Mouse (Mus musculus): Measurements from ENCODE around the gene Rap1a. TPM values are rescaled to one million over a fixed set of nuclear protein-coding genes. Genes with fewer than 3 reads are reported as not detected.

Gene Rap1a
- total RNA-seq (2017), result 424 to 819 TPM (median 731 TPM) in 3 replicates

DNA sequence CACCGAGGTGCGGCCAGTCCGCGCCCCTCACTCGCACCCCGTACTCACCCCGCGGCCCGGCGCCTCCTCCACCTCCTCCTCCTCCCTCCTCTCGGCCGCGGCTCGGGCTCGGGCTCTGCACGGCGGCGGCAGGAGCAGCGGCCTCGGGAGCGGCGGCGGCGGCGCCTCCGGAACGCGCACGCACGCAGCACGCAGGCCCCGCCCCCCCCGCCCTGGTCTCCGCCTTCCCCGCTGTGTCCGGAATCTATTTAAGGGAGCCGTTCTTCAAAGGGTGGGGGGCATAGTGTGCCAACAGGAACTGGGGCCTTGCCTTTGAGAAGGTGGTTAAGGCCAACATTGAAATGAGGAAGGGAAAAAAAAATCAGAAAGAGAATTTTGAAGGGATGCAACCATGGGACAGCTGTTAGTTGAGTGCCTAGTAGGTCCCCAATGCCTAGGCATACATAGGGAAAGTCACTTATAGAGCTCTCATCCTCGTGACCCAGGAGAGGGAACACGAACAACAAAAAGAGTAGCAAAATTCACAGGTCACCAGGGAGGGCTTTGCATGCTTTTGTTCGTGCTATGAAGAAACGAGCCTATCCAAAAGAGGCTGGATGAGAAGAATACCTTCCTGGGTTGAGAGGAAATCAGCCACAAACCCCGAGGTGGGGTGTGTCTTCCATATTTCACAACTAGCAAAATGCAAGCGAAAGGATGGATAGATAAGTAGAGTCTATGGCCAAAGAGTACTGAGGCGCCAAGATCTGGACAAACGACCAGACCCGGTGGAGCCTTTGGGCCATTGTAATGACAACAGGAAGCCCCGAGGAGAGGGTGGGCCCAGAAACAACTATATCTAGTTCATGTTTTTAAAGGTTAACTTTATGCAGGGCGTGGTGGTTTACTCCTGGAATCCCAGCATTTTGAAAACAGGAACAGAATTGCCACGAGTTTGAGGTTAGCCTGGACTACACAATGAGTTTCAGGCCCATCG lies at the start of gene Rap1a:
Gene Rap1a (minus strand): TSS at position 146 of the 976 bp plus-strand sequence.
- ATAC-seq (replicated peaks; ENCODE audit: insufficient number of reproducible peaks, low FRiP score, low TSS enrichment, poor library complexity, severe bottlenecking), result peak; percentile 42

DNA sequence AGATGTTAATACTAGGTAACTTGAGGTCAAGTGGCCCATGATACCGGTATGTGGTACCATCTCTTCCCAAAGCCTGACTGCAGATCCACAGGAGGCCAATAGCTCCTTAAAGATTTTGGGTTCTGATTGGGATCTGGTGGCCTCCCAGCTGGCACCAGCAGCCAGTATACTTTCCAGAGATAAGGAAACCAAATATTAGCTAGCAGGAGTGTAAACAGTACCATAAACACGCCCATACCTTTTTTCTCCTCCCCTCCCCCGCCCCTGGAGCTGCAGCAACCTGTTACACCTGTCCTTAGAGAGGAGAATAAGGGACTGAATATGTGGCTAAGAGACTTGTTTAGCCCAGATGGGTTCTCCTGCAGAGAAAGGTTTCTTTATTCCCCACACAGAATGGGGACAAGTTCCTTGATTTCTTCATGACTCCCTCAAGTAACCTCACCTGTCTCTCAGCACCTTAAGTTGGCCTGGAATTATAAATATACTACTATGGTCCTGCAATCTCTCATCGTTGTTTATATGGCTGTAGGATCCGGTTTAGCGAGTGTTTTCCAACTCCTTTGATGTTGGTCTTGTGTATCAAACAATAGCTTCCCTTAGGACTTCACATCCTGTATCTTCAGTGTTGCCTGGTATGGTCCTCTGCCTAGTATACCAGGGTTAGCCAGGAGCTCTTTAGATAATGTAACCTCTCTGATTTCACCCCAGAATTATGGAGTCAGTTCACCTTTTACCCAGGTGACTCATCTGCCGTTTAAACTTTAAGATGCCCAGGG lies 45.3 kb upstream of the Rap1a start:
- no peak for ATAC-seq (replicated peaks; ENCODE audit: insufficient number of reproducible peaks, low FRiP score, low TSS enrichment, poor library complexity, severe bottlenecking)

DNA sequence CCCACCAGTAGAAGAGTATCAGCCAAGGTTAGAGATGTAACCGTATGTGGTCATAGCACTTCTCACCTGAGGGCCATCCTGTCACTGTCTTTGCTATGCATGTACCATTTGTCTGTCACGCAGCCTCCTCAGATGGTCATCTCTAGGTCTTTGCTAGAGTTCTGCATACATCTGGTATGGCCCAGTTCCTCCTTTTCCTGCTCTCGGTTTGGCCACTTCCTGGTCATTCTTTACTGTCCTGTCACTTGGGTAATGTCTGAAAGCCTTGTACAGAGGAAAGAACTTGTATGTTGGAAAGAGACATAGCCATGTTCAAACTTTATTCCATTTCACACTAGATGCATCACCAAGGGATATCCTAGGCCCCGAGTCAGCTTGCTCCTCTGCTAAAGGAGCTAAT lies 38.7 kb upstream of the Rap1a start:
- ATAC-seq (replicated peaks; ENCODE audit: insufficient number of reproducible peaks, low FRiP score, low TSS enrichment, poor library complexity, severe bottlenecking), result no peak; the same call in 1 of the 2 replicates

DNA sequence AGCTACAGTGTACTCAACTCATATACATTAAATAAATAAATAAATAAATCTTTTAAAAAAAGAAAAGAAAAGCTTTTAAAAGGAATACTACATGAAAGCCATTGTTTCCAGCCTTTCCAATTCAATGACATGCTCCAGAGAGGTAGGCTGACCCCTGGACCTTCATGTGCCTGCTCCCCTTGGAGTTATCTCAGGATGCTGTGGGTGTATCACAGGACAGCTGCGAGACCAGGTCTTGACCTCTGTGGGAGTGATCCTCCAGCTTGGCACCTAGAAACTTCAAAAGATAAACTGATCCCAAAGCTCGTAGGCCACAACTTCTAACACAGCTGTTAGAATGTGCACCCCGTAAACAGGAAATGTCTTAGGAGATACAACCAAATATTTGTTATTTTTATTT lies 37.5 kb upstream of the Rap1a start:
- no peak for ATAC-seq (replicated peaks; ENCODE audit: insufficient number of reproducible peaks, low FRiP score, low TSS enrichment, poor library complexity, severe bottlenecking)

DNA sequence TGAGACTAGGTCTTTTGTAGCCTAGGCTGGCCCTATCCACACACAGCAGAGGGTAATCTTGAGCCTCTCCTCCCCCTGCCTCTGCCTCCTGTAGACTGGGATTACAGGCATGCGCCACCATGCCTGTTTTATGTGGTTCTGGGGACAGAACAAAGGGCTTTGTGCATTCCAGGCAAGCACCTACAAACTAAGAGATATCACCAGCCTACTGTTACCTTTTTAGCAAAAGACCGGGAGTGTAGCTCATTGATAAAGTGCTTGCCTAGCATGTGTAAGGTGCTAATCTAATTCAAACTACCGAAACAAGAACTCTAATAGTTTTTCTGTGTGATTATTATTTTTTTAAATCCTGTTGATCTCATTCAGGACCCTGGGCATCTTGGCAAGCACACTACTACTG lies 35.7 kb upstream of the Rap1a start:
- ATAC-seq (replicated peaks; ENCODE audit: insufficient number of reproducible peaks, low FRiP score, low TSS enrichment, poor library complexity, severe bottlenecking), result no peak

DNA sequence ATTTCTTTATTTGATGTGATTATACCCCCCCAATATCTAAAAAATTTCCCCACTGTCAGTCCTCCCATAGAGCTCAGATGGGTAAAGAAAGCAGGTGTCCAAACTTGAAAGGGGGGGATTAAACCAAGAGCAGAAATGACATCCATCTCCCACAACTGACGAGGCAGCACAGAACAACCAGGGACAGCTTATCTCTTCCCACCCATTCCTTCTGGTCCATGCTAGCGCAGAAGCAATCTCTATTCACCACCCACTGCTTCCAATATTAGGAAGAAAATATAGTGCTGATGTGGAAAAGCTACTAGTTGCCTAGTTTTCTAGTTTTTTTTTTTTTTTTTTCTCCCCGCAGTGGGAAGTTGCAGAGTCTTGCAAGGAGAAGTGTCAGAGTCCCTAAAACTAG lies 34.7 kb upstream of the Rap1a start:
- ATAC-seq (replicated peaks; ENCODE audit: insufficient number of reproducible peaks, low FRiP score, low TSS enrichment, poor library complexity, severe bottlenecking), result no peak

DNA sequence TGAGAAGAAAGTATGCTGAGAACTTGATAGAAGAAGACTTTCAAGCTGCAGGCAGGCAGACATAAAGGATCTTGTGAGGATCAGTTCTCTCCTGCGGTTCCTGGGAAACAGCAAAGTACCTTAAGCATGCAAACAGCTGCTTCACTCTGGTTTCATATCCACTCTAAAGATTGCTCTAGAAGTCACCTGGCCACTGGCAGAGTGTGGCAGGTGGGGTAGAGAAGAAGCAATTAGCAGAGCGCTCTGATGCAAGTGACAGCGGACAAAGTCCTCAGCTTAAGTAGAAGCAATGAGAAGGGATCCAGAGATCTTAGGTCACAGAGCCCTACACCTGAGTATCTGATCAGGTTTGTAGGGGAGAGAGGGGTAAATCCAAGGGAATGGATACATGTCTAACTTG lies 30.4 kb upstream of the Rap1a start:
- no peak for ATAC-seq (replicated peaks; ENCODE audit: insufficient number of reproducible peaks, low FRiP score, low TSS enrichment, poor library complexity, severe bottlenecking)

DNA sequence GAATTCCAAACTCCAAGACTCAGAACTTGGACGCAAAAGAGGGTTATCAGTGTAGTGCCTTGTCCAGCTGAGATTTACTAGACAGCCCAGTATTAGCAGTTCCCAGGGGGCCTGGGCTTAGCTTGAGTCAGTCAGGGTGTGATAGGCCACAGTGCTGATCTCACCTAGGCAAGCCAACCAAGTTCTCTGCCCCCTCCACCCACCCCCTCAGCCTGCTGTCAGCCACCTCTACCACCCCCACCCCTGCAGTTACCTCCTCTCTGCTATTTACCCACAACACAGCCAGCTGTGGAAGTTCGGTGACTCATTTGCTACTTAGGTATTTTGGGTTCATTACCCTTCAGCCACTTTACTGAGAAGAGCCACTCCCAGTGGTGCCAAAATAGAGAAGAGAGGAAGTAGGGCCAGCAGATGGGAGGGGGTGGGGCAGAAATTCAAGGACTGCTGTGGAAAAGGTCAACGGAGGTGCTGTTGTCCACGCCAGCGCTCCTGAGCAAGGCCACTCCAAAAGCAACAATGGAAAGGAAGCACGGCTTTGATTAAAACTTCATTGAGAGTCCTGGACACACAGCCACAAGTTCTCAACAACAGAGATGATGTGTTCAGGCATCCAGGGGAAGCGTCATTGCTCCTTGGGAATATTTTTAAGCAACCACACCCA lies 24.5 kb upstream of the Rap1a start:
- peak; percentile 98 for ATAC-seq (replicated peaks; ENCODE audit: insufficient number of reproducible peaks, low FRiP score, low TSS enrichment, poor library complexity, severe bottlenecking)

DNA sequence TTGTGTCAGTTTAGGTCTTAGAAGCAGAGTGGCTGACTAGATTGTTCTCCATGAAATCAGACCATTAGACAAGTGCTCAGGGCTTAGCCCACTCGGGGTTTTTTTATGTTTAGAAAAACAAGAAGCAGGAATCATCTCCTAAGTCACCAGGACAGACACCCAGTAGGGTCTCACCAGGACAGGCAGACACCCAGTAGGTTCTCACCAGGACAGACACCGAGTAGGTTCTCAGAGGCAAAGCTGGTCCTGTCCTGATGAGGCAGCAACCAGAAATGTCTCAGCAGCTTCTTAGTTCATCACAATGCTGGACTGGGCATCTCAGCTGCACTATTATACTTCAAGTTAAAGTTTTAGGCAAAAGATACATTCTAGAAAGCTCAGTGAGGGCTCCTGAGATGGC lies 23.6 kb upstream of the Rap1a start:
- no peak for ATAC-seq (replicated peaks; ENCODE audit: insufficient number of reproducible peaks, low FRiP score, low TSS enrichment, poor library complexity, severe bottlenecking)

DNA sequence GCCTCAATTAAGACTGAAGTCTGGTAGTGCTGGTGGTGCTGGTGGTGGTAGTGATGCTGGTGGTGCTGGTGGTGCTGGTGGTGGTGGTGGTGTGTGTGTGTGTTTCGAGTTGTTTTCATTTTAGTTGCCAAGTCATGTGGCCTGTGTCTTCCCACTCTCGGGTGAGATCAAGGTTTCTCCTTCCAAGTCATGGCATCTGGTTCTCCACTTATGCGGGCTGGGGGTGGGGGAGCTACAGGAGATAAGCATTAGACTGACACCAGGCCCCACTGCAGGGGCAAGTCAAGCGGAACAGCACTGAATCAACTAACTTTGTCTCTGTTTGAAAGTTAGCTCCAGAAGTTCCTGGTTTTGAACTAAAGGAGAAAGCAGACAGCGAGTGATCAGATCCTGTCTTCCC lies 23.0 kb upstream of the Rap1a start:
- no peak for ATAC-seq (replicated peaks; ENCODE audit: insufficient number of reproducible peaks, low FRiP score, low TSS enrichment, poor library complexity, severe bottlenecking)

DNA sequence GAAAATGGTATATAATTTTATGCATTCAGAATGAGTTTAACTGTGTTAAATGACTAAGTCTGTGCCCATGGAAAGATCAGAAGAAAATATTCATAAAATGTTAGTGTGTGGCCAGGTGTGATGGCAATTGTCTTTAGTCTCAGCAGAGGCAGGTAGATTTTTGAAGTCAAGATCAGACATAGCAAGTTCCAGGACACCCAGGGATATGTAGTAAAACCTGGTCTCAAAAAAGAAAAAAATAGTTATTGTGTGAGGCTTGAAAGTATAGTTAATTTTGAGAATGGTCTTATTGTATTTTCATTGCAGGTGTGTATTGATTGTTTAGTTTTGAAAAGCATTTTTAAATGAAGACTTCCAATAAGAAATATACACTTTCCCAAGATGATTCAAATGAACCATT lies 22.5 kb upstream of the Rap1a start:
- no peak for ATAC-seq (replicated peaks; ENCODE audit: insufficient number of reproducible peaks, low FRiP score, low TSS enrichment, poor library complexity, severe bottlenecking)

DNA sequence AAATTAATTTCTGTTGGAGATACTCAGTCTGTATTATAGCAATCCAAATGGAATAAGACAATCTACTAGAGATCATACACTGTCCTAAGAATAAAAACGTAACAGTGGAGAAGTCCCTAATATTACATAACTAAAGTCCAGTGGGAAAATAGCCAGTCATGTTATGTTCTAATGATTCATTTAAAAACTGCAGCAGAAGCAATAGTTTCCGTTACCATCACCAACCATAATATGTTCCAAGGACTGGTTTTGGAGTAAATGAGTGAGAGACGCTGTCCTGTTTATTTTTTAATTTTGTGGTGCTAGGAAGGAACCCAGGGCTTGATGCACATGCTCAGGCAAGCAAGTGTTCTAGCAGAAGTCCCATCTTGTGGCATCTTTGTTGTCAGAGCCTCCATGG lies 20.4 kb upstream of the Rap1a start:
- ATAC-seq (replicated peaks; ENCODE audit: insufficient number of reproducible peaks, low FRiP score, low TSS enrichment, poor library complexity, severe bottlenecking), result no peak

DNA sequence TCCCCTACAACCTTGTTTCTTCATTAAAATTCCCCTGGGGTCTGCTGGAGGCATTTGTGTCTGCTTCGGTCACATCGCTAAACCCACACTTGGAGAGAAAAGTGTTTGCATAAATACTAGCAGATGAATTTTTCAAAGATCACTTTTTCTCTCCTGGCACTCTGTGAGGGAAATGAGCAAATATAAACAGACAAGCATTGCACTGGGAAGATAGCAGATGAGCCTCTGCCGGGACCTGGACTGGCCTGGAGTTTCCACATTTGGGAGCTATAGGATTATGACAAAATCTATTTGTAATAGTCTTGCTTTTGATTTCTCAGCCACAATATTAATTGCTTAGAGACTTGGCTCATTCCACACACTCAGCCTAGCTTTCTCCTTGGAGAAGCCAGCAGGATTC lies 19.1 kb upstream of the Rap1a start:
- ATAC-seq (replicated peaks; ENCODE audit: insufficient number of reproducible peaks, low FRiP score, low TSS enrichment, poor library complexity, severe bottlenecking), result no peak

DNA sequence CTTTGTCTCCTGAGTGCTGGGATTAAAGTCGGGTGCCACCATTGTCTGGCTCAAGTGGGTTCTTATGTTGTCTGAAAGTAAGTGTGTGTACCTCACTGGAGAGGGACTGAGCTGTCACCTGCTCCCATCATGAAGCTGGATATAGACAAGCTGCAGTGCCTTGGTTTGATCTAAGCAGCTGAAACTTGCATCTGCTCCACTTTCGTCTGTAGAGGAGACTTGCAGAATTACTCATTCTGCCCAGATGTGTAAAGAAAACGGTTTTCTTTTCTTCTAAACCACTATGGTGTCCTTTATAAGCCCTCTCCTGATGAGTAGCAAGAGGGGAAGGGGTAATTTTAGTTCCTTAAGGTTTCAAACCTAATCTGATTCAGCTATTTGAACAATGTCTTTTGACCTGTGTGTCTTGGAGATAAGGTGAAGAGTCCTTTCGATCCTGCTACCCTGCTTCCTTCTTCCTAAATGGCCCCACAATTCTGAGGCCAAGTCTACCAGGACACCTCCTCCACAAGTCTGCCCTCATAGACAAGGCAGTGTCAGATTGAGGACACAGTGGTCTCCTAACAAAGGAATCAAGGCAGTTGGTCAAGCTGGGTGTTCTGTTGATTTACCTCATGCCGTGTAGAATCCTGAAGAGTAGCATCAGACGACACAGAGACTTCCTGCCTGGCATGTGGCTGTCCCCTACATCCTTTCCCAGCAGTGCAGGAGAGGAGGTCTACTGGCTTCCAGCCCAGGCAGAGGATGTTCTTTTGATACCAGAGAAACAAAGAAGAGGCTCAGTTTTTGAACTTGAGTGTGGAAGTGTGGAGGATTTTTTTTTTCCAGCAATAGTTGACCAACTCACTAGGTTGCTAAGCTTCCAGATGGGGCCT lies 17.2 kb upstream of the Rap1a start:
- no peak for ATAC-seq (replicated peaks; ENCODE audit: insufficient number of reproducible peaks, low FRiP score, low TSS enrichment, poor library complexity, severe bottlenecking)

DNA sequence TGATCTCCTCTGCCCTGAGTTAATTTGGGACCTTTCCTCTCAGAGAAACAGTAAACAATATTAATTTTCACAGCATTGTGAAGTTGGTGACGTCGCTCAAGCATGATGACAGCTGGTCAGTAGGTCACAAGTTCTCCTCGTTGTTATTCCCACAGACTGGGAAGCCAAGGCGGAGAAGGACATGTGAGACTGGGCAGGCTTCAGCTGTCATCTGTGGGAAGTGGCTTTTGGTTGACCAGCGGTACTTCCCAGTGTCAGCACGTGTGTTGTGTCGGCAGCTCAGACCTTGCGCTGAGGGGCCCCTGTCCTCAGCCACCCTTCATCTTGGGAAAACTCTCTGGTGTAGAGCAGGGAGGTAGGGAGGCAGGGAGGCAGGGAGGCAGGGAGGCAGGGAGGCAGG lies 15.0 kb upstream of the Rap1a start:
- ATAC-seq (replicated peaks; ENCODE audit: insufficient number of reproducible peaks, low FRiP score, low TSS enrichment, poor library complexity, severe bottlenecking), result peak; percentile 94

DNA sequence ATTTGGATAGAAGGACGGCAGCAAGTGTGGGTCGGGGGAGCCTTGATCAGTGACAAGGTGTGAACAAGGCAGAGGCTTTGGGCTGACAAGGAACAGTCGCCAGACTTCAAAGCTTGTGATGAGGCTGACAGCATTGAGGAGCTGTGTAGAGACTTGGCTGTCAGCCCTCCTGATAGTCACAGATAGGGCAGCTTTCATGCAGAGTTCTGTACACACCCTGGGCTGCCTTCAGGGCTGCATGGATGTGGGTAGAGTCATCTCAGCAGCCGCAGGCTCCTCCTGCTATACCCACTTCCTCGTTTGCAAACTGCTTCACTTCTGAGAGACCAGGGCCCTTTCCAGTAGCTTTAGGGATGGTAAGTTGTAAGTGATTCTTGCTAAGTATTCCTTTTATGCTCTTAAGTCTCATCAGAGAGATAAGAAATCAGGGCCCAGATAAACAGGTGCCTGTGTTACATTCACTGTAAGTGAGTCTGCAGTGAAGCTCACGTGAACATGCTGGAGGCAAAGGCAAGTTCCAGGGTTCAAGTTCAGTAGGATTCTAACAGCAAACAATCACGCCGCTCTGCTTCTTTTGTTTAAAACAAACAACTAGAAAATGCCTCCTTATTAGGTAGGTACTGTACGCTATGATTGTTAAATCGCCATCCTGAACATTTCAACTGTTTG lies 14.2 kb upstream of the Rap1a start:
- ATAC-seq (replicated peaks; ENCODE audit: insufficient number of reproducible peaks, low FRiP score, low TSS enrichment, poor library complexity, severe bottlenecking), result peak; percentile 92

DNA sequence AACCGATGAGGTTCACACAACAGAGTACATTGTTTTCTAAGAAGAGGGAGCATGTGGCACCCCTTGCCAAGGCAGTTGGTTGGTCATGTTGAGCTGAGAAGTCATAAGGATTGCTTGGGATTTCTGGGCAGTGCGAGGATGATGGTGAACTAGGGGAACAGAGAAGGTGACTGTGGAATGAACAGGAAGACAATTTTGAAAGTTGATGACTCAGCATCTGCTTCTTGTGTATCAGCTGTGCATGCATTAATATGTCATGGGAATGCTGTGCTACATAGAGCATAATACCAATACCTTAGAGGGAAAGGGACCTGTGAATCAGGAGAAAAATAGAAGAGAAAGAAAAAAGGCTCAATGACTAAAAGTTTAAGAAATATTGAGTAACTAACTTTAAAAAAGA lies 10.0 kb upstream of the Rap1a start:
- no peak for ATAC-seq (replicated peaks; ENCODE audit: insufficient number of reproducible peaks, low FRiP score, low TSS enrichment, poor library complexity, severe bottlenecking)
